Mouse (Mus musculus): ENCODE measurements around the gene Sdhaf1. TPM values are rescaled to one million over a fixed set of nuclear protein-coding genes. Genes with fewer than 3 reads are reported as not detected.
A peak's percentile ranks its signal among the peaks of the same experiment; 100 is the strongest.

Sdhaf1 gene
- polyA plus RNA-seq, 1 experiment from 2014 or later, result 22.1 TPM

DNA sequence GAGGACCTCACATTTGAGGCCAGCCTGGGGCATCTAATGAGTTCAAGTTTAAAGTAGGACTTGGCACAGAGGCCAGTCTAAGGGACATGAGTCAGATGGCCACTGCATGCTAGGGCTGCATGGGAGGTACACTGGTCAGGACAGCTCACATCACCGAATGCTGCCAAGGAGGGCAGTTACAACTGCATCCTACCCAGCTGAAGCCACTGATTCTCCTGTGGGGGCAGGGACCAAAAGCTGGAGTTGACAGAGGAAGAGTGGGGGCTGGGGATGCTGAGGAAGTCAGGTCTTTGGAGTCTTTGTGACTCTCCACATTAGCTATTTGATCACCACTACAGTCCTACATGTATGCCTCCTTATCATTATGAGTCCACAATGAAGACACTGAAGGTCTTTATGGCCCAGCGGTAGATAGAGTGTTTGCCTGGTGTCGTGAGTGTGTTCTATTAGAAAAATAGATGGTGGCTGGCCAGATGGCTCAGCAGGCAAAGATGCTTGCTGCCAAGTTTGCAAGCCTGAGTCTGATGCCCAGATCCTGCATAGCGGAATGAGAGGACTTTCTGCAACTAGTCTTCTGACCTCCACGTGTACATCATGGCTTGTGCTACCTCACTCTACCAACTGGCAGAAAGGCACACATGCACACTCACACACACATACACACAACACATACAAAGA, 15.9 kb upstream of the Sdhaf1 start:
- 61% methylated on average over 5 of the region's 5 CpGs for WGBS
- ATAC-seq (replicated peaks), result no peak

DNA sequence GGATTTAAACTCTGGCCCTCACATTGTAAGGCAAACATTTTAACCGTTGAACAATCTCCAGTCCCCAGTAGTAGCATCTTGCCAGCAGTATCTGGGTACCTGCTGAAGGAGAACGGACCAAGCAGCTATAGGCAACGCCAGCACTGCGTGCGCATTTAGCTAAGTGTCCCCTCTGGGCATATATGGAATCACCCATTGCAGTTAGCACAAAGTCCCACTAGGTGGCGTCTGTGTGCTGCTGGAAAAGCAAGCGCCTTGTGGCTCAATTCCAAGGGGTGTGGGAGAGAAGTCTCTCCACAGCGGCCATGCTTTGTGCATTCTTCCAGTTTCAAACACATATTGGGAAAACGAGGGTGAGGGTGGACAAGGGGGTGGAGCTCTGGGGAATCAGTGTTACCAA, 12.7 kb upstream of the Sdhaf1 start:
- H3K27me3 ChIP-seq, result no peaks in the 10 kb centered on the region; the same call in 1 of the 2 replicates
- WGBS, result under 1% methylated on average over 9 of the region's 9 CpGs
- H3K9ac ChIP-seq (replicated peaks), result no peak overlapping the region
- peak overlapping the region; percentile 20; the same call in 1 of the 2 replicates for H3K4me2 ChIP-seq (replicated peaks)
- H3K4me3 ChIP-seq, result no peak overlapping the region
- no peaks in the 10 kb centered on the region for H3K9me3 ChIP-seq
- H3K36me3 ChIP-seq, result no peaks in the 10 kb centered on the region
- H3K27ac ChIP-seq (replicated peaks), result no peak overlapping the region; the same call in 1 of the 2 replicates
- peaks cover 56% of the 10 kb centered on the region for H3K4me1 ChIP-seq
- ATAC-seq (replicated peaks), result peak; percentile 51

More for the DNA sequence above, 15.9 kb upstream of the Sdhaf1 start:
- Histone ChIP-seq H3K27me3 (peaks cover 2% of the 10 kb centered on the region; the same call in 1 of the 2 replicates), H3K4me2 (replicated peaks) (no peak overlapping the region), H3K9me3 (no peaks in the 10 kb centered on the region), H3K36me3 (no peaks in the 10 kb centered on the region), H3K27ac (replicated peaks) (no peak overlapping the region), H3K4me3 (no peak overlapping the region), H3K4me1 (peaks cover 26% of the 10 kb centered on the region), H3K9ac (replicated peaks) (no peak overlapping the region)

DNA sequence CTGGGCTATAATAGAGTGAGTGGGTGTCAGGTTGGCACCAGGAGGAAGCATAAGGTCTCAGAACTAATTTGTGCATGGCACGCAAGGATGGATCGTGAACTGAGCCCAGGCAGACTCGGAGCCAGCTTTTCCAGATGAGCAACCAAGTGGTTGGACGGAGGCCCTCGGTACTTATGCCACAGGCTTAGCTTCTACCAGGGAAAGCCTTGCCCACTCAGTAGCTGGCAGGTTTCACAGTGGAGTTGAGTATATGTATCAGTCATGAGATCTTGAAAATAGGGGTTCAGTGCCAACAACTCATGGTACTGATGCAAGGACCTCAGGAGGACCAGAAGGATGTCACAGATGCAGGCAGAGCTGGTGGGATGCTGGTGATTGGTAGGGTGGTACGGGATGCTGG, 12.0 kb upstream of the Sdhaf1 start:
- peaks cover 52% of the 10 kb centered on the region for H3K4me1 ChIP-seq
- no peak overlapping the region for H3K9ac ChIP-seq (replicated peaks)
- no peak overlapping the region for H3K4me2 ChIP-seq (replicated peaks)
- H3K36me3 ChIP-seq, result no peaks in the 10 kb centered on the region
- H3K9me3 ChIP-seq, result no peaks in the 10 kb centered on the region
- 0 out of 2 replicates have a peak, but pooled peaks have one; percentile 15 for ATAC-seq (replicated peaks)
- 73% methylated on average over 6 of the region's 6 CpGs for WGBS
- H3K27ac ChIP-seq (replicated peaks), result no peak overlapping the region
- no peak overlapping the region for H3K4me3 ChIP-seq
- no peaks in the 10 kb centered on the region; the same call in 1 of the 2 replicates for H3K27me3 ChIP-seq

DNA sequence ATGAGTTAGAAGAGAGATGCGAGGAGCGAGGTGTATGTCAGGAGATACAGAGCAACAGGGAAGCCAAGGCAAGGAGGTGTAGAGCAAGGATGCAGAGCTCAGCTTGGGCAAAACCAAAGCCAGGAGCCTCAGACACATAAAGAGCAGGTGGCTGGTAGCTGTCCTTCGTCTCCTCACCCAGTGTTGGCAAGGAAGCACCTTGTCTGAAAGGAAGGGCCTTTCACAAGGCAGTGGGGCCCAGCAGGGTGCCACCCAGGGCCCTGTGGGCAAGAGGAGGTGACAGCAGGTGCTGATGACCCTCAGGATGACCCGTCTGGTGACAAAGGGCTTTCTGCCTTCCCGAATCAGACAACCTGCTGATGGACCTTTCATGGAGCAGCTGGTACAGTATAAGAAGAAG, 10.9 kb upstream of the Sdhaf1 start:
- H3K9ac ChIP-seq (replicated peaks), result no peak overlapping the region
- H3K9me3 ChIP-seq, result no peaks in the 10 kb centered on the region
- no peaks in the 10 kb centered on the region for H3K36me3 ChIP-seq
- H3K4me1 ChIP-seq, result peaks cover 49% of the 10 kb centered on the region
- H3K27ac ChIP-seq (replicated peaks), result no peak overlapping the region
- H3K4me3 ChIP-seq, result no peak overlapping the region
- H3K27me3 ChIP-seq, result no peaks in the 10 kb centered on the region; the same call in 1 of the 2 replicates
- H3K4me2 ChIP-seq (replicated peaks), result no peak overlapping the region
- 51% methylated on average over 5 of the region's 5 CpGs for WGBS
- ATAC-seq (replicated peaks), result no peak

- Histone ChIP-seq H3K27ac (replicated peaks) (peak overlapping the region; percentile 57), H3K9ac (replicated peaks) (no peak overlapping the region), H3K4me2 (replicated peaks) (no peak overlapping the region), H3K36me3 (no peaks in the 10 kb centered on the region), H3K4me3 (no peak overlapping the region), H3K9me3 (no peaks in the 10 kb centered on the region), H3K4me1 (peaks cover 48% of the 10 kb centered on the region), H3K27me3 (no peaks in the 10 kb centered on the region; the same call in 1 of the 2 replicates)
- WGBS, result 13% methylated on average over 4 of the region's 4 CpGs
- ATAC-seq (replicated peaks), result peak; percentile 21; the same call in 1 of the 2 replicates
These were observed 9.7 kb upstream of the Sdhaf1 start for GRCm38 (mm10) chr7:30333436-30333835.

DNA sequence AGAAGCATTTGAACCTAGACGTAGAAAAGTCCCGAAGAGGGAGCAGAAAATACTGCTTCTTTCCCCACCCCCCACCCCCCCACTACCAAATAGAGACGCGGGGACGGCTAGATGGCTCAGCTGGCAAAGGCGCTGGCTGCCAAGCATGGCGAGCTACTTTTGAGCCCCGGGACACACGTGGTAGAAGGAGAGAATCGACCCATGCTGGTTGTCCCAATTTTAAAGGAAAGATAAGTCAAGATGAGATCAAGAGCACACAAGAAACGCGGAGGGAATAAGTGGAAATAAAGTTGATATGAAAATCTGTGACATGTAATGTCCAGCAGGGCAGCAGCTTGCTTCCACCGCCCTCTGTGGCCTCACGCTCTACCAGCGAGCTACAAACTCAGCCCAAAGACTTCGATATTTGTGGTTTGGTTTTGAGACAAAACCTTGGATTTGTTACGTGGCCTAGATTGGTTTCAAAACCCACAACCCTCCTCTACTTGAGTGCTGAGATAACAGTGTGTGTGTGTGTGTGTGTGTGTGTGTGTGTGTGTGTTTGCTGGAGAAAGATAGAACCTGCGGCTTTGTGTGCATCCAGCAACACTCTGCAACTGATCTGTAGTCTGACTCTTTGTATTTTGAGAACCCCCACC, 9.0 kb upstream of the Sdhaf1 start:
- H3K9ac ChIP-seq (replicated peaks), result no peak overlapping the region
- H3K9me3 ChIP-seq, result no peaks in the 10 kb centered on the region
- H3K4me3 ChIP-seq, result no peak overlapping the region
- H3K27me3 ChIP-seq, result no peaks in the 10 kb centered on the region; the same call in 1 of the 2 replicates
- 0 out of 2 replicates have a peak overlapping the region, but pooled peaks have one; percentile 57 for H3K27ac ChIP-seq (replicated peaks)
- H3K36me3 ChIP-seq, result no peaks in the 10 kb centered on the region
- ATAC-seq (replicated peaks), result no peak
- no peak overlapping the region for H3K4me2 ChIP-seq (replicated peaks)
- 60% methylated on average over 18 of the region's 18 CpGs for WGBS
- H3K4me1 ChIP-seq, result peaks cover 48% of the 10 kb centered on the region

- WGBS, result 2% methylated on average over 13 of the region's 13 CpGs
- Histone ChIP-seq H3K4me2 (replicated peaks) (peak overlapping the region; percentile 42), H3K27ac (replicated peaks) (0 out of 2 replicates have a peak overlapping the region, but pooled peaks have one; percentile 46), H3K36me3 (no peaks in the 10 kb centered on the region), H3K9ac (replicated peaks) (no peak overlapping the region; the same call in 1 of the 2 replicates), H3K27me3 (no peaks in the 10 kb centered on the region; the same call in 1 of the 2 replicates), H3K4me1 (peaks cover 48% of the 10 kb centered on the region), H3K4me3 (peak overlapping the region; percentile 24), H3K9me3 (no peaks in the 10 kb centered on the region)
- ATAC-seq (replicated peaks), result peak; percentile 94
These were observed 8.2 kb upstream of the Sdhaf1 start for GRCm38 (mm10) chr7:30331887-30332286.

GRCm38 (mm10) chr7:30328379-30328778, 4.7 kb upstream of the Sdhaf1 start:
- Histone ChIP-seq H3K4me2 (replicated peaks) (no peak overlapping the region), H3K4me3 (no peak overlapping the region), H3K36me3 (no peaks in the 10 kb centered on the region), H3K4me1 (peaks cover 19% of the 10 kb centered on the region), H3K27ac (replicated peaks) (no peak overlapping the region), H3K9me3 (no peaks in the 10 kb centered on the region), H3K27me3 (no peaks in the 10 kb centered on the region), H3K9ac (replicated peaks) (no peak overlapping the region)
- WGBS, result 50% methylated on average over 10 of the region's 10 CpGs
- ATAC-seq (replicated peaks), result no peak

GRCm38 (mm10) chr7:30327140-30327539, 3.4 kb upstream of the Sdhaf1 start:
- no peaks in the 10 kb centered on the region for H3K27me3 ChIP-seq
- no peaks in the 10 kb centered on the region for H3K36me3 ChIP-seq
- no peak overlapping the region for H3K4me3 ChIP-seq
- WGBS, result 56% methylated on average over 15 of the region's 15 CpGs
- ATAC-seq (replicated peaks), result no peak
- H3K9ac ChIP-seq (replicated peaks), result no peak overlapping the region
- H3K27ac ChIP-seq (replicated peaks), result no peak overlapping the region
- H3K9me3 ChIP-seq, result no peaks in the 10 kb centered on the region
- H3K4me1 ChIP-seq, result peaks cover 15% of the 10 kb centered on the region
- no peak overlapping the region for H3K4me2 ChIP-seq (replicated peaks)

DNA sequence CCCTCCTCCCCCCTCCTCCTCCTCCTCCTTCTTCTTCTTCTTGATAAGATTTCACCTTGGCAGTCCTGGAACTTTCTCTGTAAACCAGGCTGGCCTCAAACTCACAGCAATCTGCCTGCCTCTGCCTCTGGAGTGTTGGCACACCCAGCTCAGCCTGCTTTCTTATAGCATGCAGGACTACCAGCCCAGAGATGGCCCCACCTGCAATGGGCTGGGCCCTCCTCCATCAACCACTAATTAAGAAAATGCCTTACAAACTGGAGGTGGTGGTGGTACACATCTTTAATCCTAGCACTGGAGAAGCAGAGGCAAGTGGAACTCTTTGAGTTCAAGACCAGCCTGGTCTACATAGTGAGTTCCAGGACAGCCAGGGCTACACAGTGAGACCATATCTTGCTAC, 2.7 kb upstream of the Sdhaf1 start:
- Histone ChIP-seq H3K4me2 (replicated peaks) (no peak overlapping the region), H3K4me1 (peaks cover 11% of the 10 kb centered on the region), H3K9me3 (no peaks in the 10 kb centered on the region), H3K9ac (replicated peaks) (no peak overlapping the region), H3K27ac (replicated peaks) (no peak overlapping the region), H3K4me3 (no peak overlapping the region), H3K27me3 (no peaks in the 10 kb centered on the region), H3K36me3 (no peaks in the 10 kb centered on the region)
- ATAC-seq (replicated peaks), result no peak

GRCm38 (mm10) chr7:30325364-30325763, 1.7 kb upstream of the Sdhaf1 start:
- H3K9ac ChIP-seq (replicated peaks), result no peak overlapping the region

DNA sequence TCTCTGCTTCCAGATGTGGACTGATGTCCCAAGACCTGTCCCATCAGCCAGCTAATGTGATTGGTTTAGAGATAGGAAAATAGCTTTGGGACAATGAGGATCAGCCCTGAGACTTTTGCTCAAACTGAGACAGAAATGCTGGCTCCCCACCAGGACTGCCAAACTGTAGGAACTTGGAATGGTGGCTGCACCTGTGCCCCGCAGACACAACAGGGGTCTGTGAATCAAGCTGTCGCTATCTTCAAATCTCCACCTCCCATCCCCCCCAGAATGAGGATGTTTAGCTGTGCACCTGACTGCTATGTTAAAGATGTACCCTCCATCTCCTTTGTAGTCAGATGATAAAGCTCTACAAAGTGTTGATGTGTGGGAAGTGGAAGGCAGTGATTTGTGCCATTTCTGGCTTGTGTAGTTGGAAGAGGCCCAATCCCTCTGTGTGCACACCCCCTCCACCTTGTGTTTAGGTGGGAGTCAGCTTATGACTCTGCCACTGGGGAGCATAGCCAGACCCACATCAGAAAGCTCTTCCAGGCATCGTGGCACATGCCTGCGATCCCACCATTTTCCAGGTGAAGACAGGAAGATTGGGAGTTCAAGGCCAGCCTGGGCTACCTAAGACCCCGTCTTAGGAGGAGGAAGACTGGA, 727 bp upstream of the Sdhaf1 start:
- Histone ChIP-seq H3K27ac (replicated peaks) (no peak overlapping the region), H3K36me3 (no peaks in the 10 kb centered on the region), H3K9me3 (no peaks in the 10 kb centered on the region), H3K9ac (replicated peaks) (no peak overlapping the region), H3K27me3 (no peaks in the 10 kb centered on the region), H3K4me2 (replicated peaks) (no peak overlapping the region), H3K4me1 (peaks cover 19% of the 10 kb centered on the region), H3K4me3 (no peak overlapping the region)
- WGBS, result 84% methylated on average over 5 of the region's 5 CpGs
- ATAC-seq (replicated peaks), result no peak

More at GRCm38 (mm10) chr7:30325364-30325763, 1.7 kb upstream of the Sdhaf1 start:
- Histone ChIP-seq H3K4me1 (peaks cover 19% of the 10 kb centered on the region), H3K4me2 (replicated peaks) (no peak overlapping the region), H3K9me3 (no peaks in the 10 kb centered on the region), H3K36me3 (no peaks in the 10 kb centered on the region), H3K27me3 (no peaks in the 10 kb centered on the region), H3K27ac (replicated peaks) (no peak overlapping the region), H3K4me3 (no peak overlapping the region)
- no peak for ATAC-seq (replicated peaks)
- 33% methylated on average over 2 of the region's 2 CpGs for WGBS
